Mouse (Mus musculus) limb, embryonic 14.5 days (tissue): ENCODE measurements around the gene Bmp2k. TPM values are rescaled to one million over a fixed set of nuclear protein-coding genes. Genes with fewer than 3 reads are reported as not detected.

Experiments used
- ATAC-seq: fragments of 200-750 bp; cut with Nextera tagmentation; 2 replicates; pipeline ENCODE4 v1.8.0; 2017; ENCODE audit warnings: low read depth, moderate number of reproducible peaks, moderate TSS enrichment; ENCODE audit not compliant: low FRiP score
- DNase-seq: peaks from one replicate; pipeline ENCODE4 v3.0.0-alpha.2; 2015; ENCODE audit warnings: low spot score
- H3K27ac ChIP-seq: fragments of 300-500 bp; sonication (generic); replicated peaks from 2 replicates; pipeline ENCODE4 v1.5.1; 2014; ENCODE audit warnings: low read depth, mild to moderate bottlenecking, low read length, moderate library complexity, mixed read lengths
- H3K27me3 ChIP-seq: fragments of 300-500 bp; sonication (generic); 2 replicates; pipeline ENCODE4 v1.6.1; 2014; ENCODE audit warnings: low read length, mixed read lengths; ENCODE audit not compliant: control insufficient read depth, insufficient read depth
- H3K36me3 ChIP-seq: fragments of 300-500 bp; sonication (generic); 2 replicates; pipeline ENCODE4 v1.6.1; 2014; ENCODE audit warnings: mild to moderate bottlenecking, low read length, moderate library complexity, mixed read lengths; ENCODE audit not compliant: control insufficient read depth, insufficient read depth
- H3K4me1 ChIP-seq: fragments of 300-500 bp; sonication (generic); 2 replicates; pipeline ENCODE4 v1.6.1; 2014; ENCODE audit warnings: antibody characterized with exemption, low read length, mixed read lengths; ENCODE audit not compliant: control insufficient read depth, insufficient read depth
- H3K4me2 ChIP-seq: fragments of 300-500 bp; sonication (generic); replicated peaks from 2 replicates; pipeline ENCODE4 v1.6.1; 2014; ENCODE audit warnings: low read depth, mild to moderate bottlenecking, low read length, moderate library complexity; ENCODE audit not compliant: severe bottlenecking
- H3K4me3 ChIP-seq: fragments of 300-500 bp; sonication (generic); replicated peaks from 2 replicates; pipeline ENCODE4 v1.5.1; 2014; ENCODE audit warnings: low read length
- H3K9ac ChIP-seq: fragments of 300-500 bp; sonication (generic); 2 replicates; pipeline ENCODE4 v1.6.1; 2014; ENCODE audit warnings: mild to moderate bottlenecking, low read depth, low read length, moderate library complexity; ENCODE audit not compliant: severe bottlenecking
- H3K9me3 ChIP-seq: fragments of 300-500 bp; sonication (generic); 2 replicates; pipeline ENCODE4 v1.6.1; 2016; ENCODE audit warnings: low read length; ENCODE audit not compliant: control insufficient read depth
- POLR2A ChIP-seq: fragments of 200-500 bp; IDR thresholded peaks from 2 replicates; pipeline ENCODE4 v1.8.0; 2012; ENCODE audit warnings: inconsistent platforms, mild to moderate bottlenecking, moderate library complexity, borderline replicate concordance; ENCODE audit not compliant: insufficient read depth, insufficient read length; ENCODE audit errors: extremely low read depth
- WGBS: fragments of 180-500 bp; shearing (Covaris S2); extraction: QIAGEN DNeasy Blood & Tissue Kit; methylation state at CpG from one replicate; pipeline ENCODE4 v1.1.7; 2014; 5-methylcytosine and 5-hydroxymethylcytosine counted together
- polyA plus RNA-seq, 2 experiments: library from polyadenylated mRNA; depleted of rRNA in 1 of 2; stranded (reverse) in 1 of 2; unstranded in 1 of 2; fragments of >200 nt; fragmentation: Nextera tagmentation in 1 of 2; extraction: Ambion mirVana in 1 of 2; gene quantifications; 2 replicates each; pipeline versions ENCODE4 v1.2.1 to v1.2.3; 2012 to 2014

Bmp2k gene
- polyA plus RNA-seq, 2 experiments, result 5.1 to 10.1 TPM

- no peak overlapping the region for H3K4me2 ChIP-seq
- TF ChIP-seq POLR2A, result no peak
- no peak for ATAC-seq
- no peak overlapping the region for H3K4me3 ChIP-seq
- 0 out of 2 replicates have a peak, but pooled peaks cover 3% of the 10 kb centered on the region for H3K4me1 ChIP-seq
- no peaks in the 10 kb centered on the region for H3K27me3 ChIP-seq
- no peak for DNase-seq
- 84% methylated on average over 5 of the region's 5 CpGs for WGBS
- H3K27ac ChIP-seq, result no peak overlapping the region
- H3K36me3 ChIP-seq, result no peaks in the 10 kb centered on the region
- no peak overlapping the region for H3K9ac ChIP-seq
- no peaks in the 10 kb centered on the region for H3K9me3 ChIP-seq
Observed at GRCm38 (mm10) chr5:96972474-96973130, 24.9 kb upstream of the Bmp2k start.

GRCm38 (mm10) chr5:96973714-96974113 lies 23.8 kb upstream of the Bmp2k start:
- H3K27me3 ChIP-seq, result no peaks in the 10 kb centered on the region
- H3K4me2 ChIP-seq, result no peak overlapping the region
- 66% methylated on average over 3 of the region's 3 CpGs for WGBS
- no peak overlapping the region for H3K9ac ChIP-seq
- no peaks in the 10 kb centered on the region for H3K36me3 ChIP-seq
- DNase-seq (no peak), ATAC-seq (no peak)
- no peak overlapping the region for H3K27ac ChIP-seq
- H3K4me3 ChIP-seq, result no peak overlapping the region
- H3K9me3 ChIP-seq, result no peaks in the 10 kb centered on the region
- TF ChIP-seq POLR2A, result no peak
- 0 out of 2 replicates have a peak, but pooled peaks cover under 1% of the 10 kb centered on the region for H3K4me1 ChIP-seq

GRCm38 (mm10) chr5:96974661-96975060 lies 22.8 kb upstream of the Bmp2k start:
- no peak for TF ChIP-seq POLR2A
- no peak for ATAC-seq
- 65% methylated on average over 1 of the region's 1 CpGs for WGBS

GRCm38 (mm10) chr5:96975112-96975511 lies 22.4 kb upstream of the Bmp2k start:
- Histone ChIP-seq H3K4me2 (no peak overlapping the region), H3K9me3 (no peaks in the 10 kb centered on the region), H3K27me3 (no peaks in the 10 kb centered on the region), H3K9ac (no peak overlapping the region), H3K4me1 (0 out of 2 replicates have a peak, but pooled peaks cover 8% of the 10 kb centered on the region), H3K27ac (no peak overlapping the region), H3K4me3 (no peak overlapping the region), H3K36me3 (no peaks in the 10 kb centered on the region)
- no peak for DNase-seq
- ATAC-seq, result no peak
- WGBS, result 93% methylated on average over 3 of the region's 3 CpGs
- TF ChIP-seq POLR2A, result no peak

More at GRCm38 (mm10) chr5:96974661-96975060, 22.8 kb upstream of the Bmp2k start:
- Histone ChIP-seq H3K27me3 (no peaks in the 10 kb centered on the region), H3K4me3 (no peak overlapping the region), H3K9ac (no peak overlapping the region), H3K9me3 (no peaks in the 10 kb centered on the region), H3K4me1 (0 out of 2 replicates have a peak, but pooled peaks cover 4% of the 10 kb centered on the region), H3K27ac (no peak overlapping the region), H3K36me3 (no peaks in the 10 kb centered on the region), H3K4me2 (no peak overlapping the region)
- no peak for DNase-seq

GRCm38 (mm10) chr5:96976150-96976549 lies 21.3 kb upstream of the Bmp2k start:
- ATAC-seq, result no peak
- no peak overlapping the region for H3K4me2 ChIP-seq
- H3K27me3 ChIP-seq, result no peaks in the 10 kb centered on the region
- H3K9me3 ChIP-seq, result no peaks in the 10 kb centered on the region
- H3K9ac ChIP-seq, result no peak overlapping the region
- H3K4me3 ChIP-seq, result no peak overlapping the region
- TF ChIP-seq POLR2A, result no peak
- 0 out of 2 replicates have a peak, but pooled peaks cover 13% of the 10 kb centered on the region for H3K4me1 ChIP-seq
- 84% methylated on average over 3 of the region's 3 CpGs for WGBS
- no peak overlapping the region for H3K27ac ChIP-seq
- H3K36me3 ChIP-seq, result no peaks in the 10 kb centered on the region
- no peak for DNase-seq
